Mouse (Mus musculus): ENCODE results near the gene Lamp1.
A peak's percentile ranks its signal among the peaks of the same experiment; 100 is the strongest.

Lamp1 gene

DNA sequence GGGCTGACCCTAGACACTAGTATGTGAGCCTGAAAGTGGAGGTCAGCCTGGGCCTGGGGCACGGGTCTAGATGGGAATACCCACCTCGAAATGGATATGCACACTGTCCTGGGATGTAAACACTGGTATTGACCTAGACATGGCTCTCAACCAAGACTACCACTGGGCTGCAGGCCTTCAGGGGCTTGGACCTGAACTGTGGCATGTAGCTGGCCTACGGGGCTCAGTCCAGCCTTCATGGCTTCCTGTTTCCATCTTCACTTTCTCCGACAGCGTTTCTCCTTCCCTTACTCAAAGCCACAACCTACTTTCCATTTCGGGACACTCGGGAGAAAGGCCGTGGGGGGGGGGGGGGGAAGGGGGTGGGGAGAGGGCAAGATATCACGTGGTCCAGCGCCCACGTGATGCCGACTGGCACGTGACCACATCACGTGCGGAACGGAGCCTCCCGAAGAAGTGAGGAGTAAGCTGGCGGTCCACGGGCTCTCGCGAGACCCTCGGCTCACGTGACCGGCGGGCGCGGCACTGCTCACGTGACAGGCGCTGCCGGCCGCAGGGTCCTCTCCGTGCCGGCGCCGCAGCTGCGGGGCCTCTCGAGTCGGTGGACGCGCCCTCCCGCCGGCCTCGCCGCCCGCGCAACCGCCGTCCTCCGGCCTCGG is at the start of gene Lamp1:
Lamp1 (plus strand) TSS at position 444 of the 659 bp plus-strand sequence.
- peak; percentile 99 to 100 for DNase-seq

DNA sequence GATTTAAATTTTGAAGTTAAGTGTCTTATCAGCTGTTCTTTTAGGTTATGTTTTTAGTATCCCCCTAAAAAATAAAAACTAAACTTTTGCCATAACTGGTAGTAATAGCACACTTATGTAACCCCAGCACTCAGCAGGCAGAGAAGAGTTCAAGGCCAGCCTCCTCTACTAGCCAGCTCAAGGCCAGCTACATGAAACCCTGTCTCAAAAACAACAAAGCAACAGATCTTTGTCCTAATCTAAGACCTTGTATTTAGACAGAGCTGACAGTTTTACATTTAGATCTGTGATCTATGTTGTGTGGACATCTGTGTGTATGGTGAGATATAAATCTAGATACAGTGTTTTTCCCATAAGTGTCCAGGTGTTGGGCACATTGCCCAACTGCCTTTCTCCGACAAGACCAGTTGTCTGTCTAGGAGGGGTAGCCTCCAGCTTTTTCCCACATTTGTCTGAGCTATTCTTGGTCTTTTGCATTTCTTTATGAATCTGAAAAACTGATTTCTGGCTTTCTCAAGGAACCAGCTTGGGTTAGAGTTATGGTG is 49.5 kb upstream of the Lamp1 start:
- DNase-seq = no peak

DNA sequence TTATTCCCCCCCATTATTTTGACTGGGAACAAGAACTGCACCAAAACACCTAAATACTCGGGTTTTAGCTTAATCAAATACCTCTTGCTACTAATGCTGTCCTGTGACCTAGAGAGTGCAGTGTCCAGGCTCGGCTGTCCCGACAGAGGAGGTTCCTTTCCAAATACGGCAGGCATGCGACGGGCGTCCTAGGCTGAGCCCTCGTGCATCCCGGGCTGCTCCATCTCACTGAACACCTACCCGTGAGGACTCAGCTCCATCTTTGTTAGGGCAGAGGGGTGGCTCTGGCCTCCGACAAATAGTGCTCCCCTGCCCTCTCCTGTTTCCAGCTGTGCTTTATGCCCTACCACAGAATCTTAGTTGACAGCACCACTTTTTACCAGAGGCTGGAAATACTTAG is 47.0 kb upstream of the Lamp1 start:
- DNase-seq = no peak

DNA sequence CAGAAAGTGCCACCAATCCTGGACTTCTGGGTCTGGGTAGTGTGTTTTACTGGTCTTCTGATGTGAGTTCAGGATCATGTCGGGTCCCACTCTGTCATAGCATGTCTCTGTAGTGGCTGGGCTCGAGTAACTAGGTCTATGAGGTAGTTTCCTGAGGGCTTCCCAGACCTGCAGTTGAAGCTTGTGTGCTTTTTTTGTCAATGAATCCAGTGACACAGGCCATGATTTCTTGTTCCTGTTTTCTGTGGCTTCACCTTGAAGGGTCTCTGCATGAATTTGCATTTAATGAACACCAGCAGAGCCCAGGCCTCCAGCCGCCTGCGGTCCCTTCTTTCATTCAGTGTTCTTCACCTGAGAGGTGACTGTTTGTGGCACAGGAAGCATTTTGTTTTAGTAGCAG is 45.7 kb upstream of the Lamp1 start:
- no peak for DNase-seq

DNA sequence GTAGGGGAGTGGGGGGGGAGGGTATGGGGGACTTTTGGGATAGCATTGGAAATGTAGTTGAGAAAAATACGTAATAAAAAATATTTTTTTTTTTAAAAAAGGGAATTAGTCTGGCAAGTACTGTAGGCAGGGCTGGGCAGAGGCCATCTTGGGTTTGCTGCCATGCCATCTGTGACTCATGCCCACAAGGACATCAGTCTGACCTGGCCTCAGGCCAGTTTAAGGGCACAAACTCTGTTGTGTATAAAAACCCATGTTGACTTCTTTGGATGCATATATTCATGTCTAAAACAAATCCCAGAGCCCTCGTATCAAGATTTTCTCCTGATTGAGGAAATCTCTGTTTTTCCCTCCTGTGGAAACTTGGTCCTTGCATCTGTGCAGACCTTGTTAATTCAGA is 41.9 kb upstream of the Lamp1 start:
- DNase-seq = no peak

DNA sequence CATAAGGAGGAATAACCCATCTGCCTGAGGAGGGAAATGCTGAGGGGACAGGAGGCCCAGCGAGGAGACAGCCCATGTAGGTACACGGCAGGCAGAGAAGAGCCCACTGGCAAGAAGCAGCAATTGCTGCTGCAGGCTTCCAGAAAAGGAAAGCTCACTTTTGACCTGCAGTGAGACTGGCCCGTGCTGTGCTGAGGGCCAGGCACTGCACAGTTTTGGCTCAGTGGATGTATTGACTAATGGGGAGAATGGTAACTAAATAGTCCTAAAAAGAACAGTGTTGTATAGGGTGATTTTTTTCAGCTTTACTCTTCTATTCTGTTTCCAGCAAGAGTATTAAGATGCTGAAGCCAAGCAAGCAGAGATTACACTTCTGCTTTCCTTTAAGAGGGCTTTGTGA is 40.4 kb upstream of the Lamp1 start:
- no peak for DNase-seq

DNA sequence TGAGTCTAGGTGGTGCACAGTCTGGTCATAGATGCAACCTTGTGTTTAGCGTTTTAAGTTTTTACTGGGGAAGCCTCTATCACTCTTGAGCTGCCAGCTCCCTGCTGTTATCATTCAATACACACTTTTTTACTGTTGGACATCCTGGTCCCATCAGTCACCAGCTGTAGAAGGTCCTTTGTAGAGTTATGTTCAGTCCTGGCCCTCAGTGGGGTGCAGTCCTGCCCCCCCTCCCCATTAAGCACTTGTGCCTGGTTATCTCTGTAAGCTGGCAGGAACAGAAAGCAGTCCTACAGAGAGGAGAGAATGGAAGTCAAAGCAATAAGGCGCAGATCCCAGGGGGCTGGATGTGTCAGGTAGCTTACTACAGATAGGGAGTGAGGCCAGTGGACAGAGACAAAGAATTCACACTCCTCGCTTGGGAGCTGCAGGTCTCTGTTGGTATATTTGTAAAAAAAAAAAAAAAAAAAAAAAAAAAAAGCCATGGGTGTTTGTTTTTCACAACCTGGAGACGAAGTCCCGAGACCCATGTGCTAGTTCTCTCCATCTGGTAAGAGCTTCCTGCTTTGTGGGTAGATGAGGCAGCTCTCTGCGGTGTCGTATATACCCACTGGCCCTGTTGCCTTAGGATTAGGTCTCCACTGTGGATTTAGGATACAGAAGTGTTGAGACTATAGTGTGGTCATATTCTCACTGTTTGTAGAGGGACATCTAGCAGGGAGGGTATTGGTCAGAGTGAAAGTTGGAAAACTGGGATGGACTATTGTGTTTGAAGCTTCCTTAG is 37.9 kb upstream of the Lamp1 start:
- no peak for DNase-seq

DNA sequence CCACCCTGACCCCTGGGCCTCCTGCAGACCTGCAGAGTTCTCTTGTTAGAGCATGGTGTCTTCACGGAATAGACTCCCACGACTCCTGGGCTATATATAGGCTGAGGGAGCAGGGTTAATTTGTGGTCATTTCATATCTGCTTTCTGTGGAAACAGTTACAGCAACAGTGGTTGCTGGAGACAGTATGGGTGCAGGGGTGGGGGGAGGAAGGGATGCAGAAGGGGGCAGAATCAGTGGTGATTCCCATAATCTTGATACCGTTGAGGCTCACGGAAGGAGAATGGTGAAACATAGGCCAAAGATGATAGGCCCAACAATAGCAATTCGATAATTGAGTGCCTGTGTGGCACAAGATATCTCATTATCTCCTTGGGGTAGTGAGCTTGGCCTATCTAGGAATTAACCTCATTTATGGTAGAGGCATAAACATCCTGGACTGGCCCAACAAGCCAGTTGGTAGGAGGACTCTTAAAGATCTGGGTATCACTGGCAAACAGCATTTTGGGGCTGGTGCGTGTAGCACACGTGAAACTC is 36.0 kb upstream of the Lamp1 start:
- DNase-seq = no peak

DNA sequence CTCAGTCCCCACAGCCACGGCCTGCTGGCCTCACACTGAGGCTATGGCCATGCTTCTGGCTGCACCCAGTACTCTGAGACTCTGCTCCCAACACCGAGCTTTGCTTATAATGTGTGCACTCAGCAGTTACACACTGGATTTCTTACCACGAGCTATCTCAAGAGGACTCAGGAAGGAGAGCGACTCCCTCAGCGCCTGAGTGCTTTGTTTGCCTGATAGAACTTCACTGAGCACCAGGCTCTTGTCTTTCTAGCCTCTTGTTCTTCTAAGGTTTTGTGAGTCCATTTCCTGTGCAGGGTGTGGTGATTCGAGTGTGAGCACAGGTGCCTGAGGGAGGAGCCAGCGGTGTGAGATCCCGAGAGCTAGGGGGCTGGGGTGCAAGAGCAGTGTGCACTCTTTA is 34.1 kb upstream of the Lamp1 start:
- no peak for DNase-seq

DNA sequence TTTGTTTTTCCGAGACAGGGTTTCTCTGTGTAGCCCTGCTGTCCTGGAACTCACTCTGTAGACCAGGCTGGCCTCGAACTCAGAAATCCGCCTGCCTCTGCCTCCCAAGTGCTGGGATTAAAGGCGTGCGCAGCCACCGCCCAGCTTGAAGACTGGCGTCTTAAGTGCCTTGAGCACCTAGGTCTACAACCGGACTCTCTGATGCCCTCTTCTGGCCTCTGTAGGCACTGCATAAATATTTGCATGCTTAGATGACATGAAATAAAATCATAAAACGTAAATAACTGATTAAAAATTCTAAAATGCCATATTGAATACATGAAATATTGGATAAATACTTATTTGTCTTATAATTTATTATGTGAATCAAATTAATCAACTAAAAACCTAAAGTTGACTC is 26.7 kb upstream of the Lamp1 start:
- DNase-seq = peak in 1 of 2 experiments; percentile 62

DNA sequence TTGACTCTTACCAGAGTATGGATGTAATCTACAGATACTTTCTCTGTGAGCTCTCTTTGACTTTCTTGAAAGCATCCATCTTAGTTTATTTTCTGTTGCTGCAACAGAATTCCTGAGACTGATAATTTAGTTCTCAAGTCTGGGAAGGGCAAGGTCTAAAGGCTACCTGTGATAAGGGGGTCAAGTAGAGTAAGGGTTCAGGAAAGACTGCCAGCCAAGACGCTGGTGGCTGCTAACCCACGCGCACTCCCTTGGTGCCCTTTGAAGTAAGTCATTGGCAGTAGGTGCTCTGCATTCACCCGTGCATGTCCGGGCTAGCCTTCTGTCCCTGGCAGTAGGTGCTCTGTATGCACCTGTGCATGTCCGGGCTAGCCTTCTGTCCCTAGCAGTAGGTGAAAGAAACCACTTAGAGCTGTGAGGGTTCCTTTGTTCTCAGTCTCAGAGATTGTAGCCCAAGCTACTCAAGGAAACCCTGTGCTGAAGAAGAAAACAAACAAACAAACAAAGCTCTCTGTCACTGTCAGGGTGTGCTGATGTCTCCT is 19.2 kb upstream of the Lamp1 start:
- no peak for DNase-seq

DNA sequence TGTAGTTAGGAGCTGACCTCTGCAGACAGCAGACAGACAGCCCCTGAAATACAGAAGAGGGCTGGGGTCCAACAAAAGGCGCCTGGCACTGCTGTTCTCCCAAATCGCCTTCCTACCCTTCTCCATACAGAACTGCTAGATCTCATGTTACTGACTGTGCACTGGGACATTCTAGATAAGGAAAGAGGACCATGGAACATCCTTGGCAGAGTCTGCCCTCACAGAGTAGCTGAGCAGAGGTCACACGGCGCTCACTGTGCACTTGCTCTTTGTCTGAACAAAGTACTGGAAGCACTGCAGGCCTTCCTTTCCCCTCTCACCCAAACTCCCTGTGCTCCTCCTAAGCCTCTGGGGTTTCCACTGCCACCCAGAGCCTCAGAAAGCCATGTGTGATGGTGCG is 17.3 kb upstream of the Lamp1 start:
- DNase-seq = no peak

DNA sequence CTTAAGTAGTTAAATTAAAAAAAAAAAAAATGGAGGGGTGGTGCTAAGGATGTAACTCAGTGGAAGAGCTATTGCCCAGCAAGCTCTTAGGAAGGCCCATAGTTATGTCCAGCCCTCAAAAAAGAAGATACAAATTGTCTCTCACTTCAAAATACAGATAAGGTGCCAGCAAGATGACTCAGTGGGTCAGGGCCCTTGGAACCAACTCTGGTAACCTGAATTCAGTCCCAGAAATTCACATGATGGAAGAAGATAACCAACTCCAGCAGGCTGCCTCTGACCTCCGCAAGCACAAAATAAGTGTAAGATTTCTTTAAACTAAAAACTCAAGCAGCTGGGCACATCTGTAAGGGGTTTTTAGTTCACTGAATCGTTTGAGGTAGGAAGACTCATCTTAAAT is 10.5 kb upstream of the Lamp1 start:
- no peak for DNase-seq

DNA sequence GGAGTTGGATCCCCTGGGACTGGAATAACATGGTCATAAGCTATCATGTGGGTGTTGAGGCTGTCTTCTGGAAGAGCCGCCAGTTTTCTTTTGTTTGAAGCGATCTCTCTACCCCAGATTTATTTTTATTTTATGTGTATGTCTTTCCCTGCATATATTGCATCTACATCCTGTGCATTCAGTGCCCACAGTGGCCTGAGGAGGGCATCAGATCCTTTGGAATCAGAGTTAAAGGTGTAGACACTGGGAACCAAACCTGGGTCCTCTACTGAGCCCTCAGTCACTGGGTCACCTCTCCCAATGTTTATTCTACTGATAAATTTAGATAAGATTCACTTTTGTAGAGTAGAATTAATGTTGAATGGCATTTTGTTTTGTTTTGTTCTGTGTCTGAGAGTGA is 9.7 kb upstream of the Lamp1 start:
- no peak for DNase-seq

DNA sequence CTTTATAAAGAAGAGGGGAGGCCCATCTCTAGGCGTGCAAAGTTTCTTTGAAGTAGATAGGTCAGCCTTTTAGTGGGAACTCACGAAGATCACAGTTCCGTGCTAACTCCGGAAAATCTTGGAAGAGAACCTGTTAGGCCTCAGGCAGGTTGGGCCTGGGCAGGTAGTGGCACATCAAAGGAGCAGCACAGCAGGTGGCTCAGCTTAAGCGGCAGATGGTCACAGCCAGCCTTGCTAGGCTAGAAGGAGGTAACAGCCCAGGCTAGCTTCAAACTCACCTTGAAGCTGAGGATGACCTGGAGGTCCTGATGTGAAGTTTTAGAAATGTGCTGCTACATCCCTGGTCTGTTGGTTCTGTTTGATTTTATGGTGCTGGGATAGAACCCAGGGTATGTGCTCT is 9.1 kb upstream of the Lamp1 start:
- no peak for DNase-seq

DNA sequence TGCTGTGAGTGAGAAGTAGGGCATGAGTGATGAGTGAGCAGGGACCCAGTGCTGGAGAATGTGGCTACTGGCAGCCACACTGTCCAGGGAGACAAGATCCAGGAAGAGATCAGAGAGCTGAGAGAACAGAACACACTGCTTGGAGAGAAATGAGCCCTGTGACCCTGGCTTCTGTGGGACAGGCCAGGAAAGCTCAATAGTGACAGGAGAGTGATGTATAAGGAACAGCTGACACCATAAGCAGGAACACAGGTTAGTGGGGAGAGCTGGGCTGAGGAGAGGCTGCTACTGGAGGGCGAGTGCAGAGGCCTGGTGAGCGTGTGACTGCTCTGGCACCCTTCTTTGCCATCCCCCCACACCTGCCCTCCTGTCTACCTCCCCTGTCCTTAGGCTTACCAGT is 8.0 kb upstream of the Lamp1 start:
- DNase-seq = no peak

DNA sequence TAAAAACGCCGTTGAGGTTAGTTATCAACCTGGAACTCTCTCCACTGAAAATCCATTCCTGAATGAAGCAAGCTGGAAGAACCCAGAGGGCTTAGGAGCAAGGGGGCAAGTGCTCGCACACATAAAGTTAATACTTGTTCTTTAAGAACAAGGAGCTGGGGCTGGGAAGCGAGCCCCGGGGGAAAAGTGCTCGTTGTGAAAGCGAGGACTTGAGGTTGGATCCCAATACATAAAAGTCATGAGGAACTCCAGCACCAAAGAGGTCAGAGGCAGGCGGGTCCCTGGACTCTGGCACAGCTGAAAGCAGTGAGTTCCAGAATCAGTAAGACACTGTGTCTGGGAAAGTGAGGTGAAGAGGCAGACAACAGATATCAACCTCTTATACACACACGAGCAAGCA is 4.9 kb upstream of the Lamp1 start:
- DNase-seq = no peak

DNA sequence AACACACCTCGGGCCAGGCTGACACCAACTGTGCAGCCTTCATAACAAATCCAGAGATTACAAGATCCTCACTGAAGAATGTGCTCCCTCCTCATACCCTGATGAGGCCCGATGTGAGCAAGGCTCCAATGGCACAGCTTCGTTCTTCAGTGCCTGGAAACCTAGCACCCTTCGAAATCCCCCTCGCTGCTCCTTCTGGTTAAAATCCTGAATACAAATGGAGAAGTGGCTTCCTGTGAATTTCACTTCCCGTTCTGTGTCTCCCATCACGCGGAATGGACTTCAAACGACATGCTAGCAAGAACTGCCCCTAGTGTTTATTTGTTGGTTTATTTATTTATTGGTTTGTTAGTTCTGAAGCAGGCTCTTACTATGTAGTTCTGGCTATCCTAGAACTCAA is 3.6 kb upstream of the Lamp1 start:
- no peak for DNase-seq

DNA sequence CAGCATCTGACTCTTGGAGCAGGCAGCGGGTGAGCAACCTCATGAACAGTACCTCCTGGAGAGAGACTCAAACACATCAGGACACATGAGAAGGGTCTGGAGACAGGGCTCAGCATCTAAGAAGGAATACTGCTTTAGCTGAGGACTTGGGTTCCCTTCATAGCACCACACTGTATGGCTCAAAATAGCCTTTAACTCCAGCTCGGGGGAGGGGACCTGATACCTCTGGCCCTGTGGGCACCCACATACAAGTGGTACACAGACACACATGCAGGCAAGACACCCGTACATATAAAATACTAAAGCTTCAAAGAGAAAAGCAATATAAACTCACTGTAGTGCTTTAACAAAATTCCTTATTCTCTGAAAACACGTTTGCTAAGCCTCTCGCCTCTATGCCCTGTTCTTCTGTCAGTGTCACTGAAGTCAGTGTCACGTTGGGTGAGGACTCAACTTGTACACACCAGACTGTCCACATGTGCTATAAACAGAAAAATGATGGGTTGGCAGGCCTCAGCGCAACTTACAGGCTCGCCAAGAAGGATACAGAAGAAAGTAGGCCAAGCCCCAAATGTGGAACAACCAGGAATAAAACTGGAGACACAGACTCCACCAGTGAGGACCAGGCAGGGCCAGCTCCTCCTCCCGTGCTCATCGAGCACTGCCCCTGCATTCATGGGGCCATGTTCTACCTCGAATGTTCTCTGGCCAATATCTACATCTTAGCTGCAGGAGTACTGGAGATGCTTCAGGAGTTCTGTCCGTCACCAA is 2.4 kb upstream of the Lamp1 start:
- no peak for DNase-seq

DNA sequence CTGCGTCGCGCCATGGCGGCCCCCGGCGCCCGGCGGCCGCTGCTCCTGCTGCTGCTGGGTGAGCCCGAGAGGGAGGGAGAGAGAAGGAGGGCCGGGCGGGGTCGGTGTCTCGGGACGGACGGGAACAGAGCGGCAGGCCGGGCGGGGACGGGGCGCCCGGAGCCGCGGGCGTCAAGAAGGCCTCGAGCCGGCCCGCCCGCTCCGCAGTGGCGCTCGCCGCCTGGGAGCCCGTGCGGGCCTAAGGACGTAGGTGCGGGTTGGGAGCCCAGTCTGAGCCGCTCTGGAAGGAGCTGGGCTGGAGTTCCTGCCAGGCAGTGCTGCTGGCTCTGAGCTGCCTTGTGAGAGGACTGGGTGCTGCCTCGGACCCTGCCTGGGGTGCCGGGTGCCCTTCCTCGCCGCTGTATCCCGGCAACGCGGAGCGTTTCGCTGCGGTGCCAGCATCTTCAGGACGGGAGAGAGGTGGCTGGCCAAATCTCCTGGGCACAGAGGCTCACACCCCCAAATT is 468 bp downstream of the Lamp1 start:
- DNase-seq = no peak

DNA sequence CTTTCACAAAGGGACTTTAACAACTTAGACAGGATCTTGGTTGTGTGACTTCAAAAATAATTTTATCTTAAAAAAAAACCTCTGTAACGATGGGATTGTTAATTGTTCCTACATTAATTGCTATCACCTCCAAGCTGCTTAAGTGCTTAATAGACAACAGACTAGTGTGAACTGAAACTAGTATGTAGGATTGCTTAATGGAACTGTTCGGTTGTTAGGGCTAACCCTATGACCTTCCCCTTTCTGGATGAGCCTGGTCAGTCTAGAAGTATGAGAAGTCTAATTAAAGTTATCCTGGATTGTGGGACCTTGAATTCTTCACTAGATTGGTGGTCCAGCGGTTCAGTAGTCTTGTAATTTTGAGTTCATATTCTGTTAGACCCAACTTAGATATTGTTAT is 1.7 kb downstream of the Lamp1 start:
- DNase-seq = no peak

DNA sequence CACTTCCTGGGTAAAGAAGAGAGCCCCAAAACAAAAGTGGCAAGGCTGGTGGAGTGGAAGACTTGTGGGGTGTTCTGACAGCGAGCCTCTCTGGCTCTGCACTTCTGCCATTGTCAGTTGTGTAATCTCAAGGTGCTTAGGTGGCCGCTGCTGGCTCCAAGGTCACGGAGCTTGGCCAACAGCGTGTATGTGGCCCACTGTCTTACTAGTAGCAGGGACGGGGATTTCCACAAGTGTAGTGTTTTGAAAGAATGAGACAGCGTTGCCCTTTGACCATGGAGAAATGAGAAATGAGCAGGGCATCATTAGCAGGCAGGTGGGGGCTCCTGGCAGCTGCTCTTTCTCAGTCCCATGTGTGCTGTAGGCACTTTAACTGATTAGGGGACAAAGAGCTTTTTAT is 3.1 kb downstream of the Lamp1 start:
- DNase-seq = peak in 1 of 2 experiments; percentile 46

DNA sequence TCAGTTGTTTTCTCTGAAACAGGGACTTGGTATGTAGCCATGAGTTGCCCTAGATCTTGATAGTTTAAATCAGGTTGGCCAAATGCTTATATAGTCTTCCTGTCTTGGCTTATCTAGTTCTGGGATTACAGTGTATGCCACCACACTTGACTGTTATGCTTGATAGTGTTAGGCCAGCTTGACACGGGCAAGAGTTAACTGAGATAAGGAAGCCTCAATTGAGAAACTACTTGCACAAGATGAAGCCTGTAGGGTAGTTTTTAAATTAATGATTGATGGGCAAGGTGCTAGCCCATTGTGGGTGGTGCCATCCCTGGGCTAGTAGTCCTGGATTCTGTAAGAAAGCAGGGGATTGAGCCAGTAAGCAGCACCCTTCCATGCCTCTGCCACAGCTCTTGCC is 4.6 kb downstream of the Lamp1 start:
- no peak for DNase-seq
